Mouse (Mus musculus) macrophage (primary cell): ENCODE measurements around the gene Smco2. TPM values are rescaled to one million over a fixed set of nuclear protein-coding genes. Genes with fewer than 3 reads are reported as not detected.
"Not testable (repeated sequence)": the region's sequence is repeated elsewhere in the genome, so short reads cannot be mapped to it uniquely, and the experiment has no call there.

Experiments
- H3K27ac ChIP-seq: fragments of 350-480 bp; formaldehyde crosslinking; 2 replicates; pipeline ENCODE4 v1.9.0; 2021
- H3K36me3 ChIP-seq: fragments of 350-480 bp; formaldehyde crosslinking; 2 replicates; pipeline ENCODE4 v1.9.0; 2021; ENCODE audit errors: inconsistent target
- H3K4me3 ChIP-seq: fragments of 350-480 bp; formaldehyde crosslinking; 2 replicates; pipeline ENCODE4 v1.9.0; 2021; ENCODE audit errors: inconsistent target
- H3K79me2 ChIP-seq: fragments of 350-480 bp; formaldehyde crosslinking; 2 replicates; pipeline ENCODE4 v1.9.0; 2021; ENCODE audit errors: inconsistent target
- WGBS: methylation state at CpG from one replicate; pipeline ENCODE4 v1.1.7; 2026; ENCODE audit warnings: inconsistent platforms; ENCODE audit not compliant: missing documents; 5-methylcytosine and 5-hydroxymethylcytosine counted together
- polyA plus RNA-seq: library from polyadenylated mRNA; stranded (reverse); fragments of 250-400 nt; gene quantifications from 3 replicates; pipeline ENCODE4 v1.2.4, GENCODE M21; 2018; ENCODE audit warnings: inconsistent platforms

The Smco2 gene
- polyA plus RNA-seq, 1 experiment from 2014 or later, result not detected

- Histone ChIP-seq H3K27ac (no peak overlapping the region), H3K4me3 (no peak overlapping the region), H3K36me3 (no peaks in the 10 kb centered on the region), H3K79me2 (no peaks in the 10 kb centered on the region)
- WGBS, result 98% methylated on average over 5 of the region's 5 CpGs
Measured at GRCm38 (mm10) chr6:146845347-146845746, 4.6 kb upstream of the Smco2 start.

- no peaks in the 10 kb centered on the region for H3K79me2 ChIP-seq
- no peaks in the 10 kb centered on the region for H3K36me3 ChIP-seq
- 86% methylated on average over 15 of the region's 15 CpGs for WGBS
- H3K27ac ChIP-seq, result no peak overlapping the region
- no peak overlapping the region for H3K4me3 ChIP-seq
Measured at GRCm38 (mm10) chr6:146845961-146846750, 3.7 kb upstream of the Smco2 start.

- H3K27ac ChIP-seq, result no peak overlapping the region
- H3K4me3 ChIP-seq, result no peak overlapping the region
- no peaks in the 10 kb centered on the region for H3K36me3 ChIP-seq
- no peaks in the 10 kb centered on the region for H3K79me2 ChIP-seq
- WGBS, result 82% methylated on average over 3 of the region's 3 CpGs
Measured at GRCm38 (mm10) chr6:146847402-146847801, 2.5 kb upstream of the Smco2 start.

GRCm38 (mm10) chr6:146848281-146848680 lies 1.6 kb upstream of the Smco2 start:
- Histone ChIP-seq H3K36me3 (no peaks in the 10 kb centered on the region), H3K4me3 (no peak overlapping the region), H3K79me2 (no peaks in the 10 kb centered on the region), H3K27ac (no peak overlapping the region)
- 97% methylated on average over 3 of the region's 3 CpGs for WGBS

- 94% methylated on average over 3 of the region's 3 CpGs for WGBS
- Histone ChIP-seq H3K4me3 (no peak overlapping the region), H3K27ac (no peak overlapping the region), H3K36me3 (no peaks in the 10 kb centered on the region), H3K79me2 (no peaks in the 10 kb centered on the region)
Measured at GRCm38 (mm10) chr6:146851916-146852315, 2.0 kb downstream of the Smco2 start.

GRCm38 (mm10) chr6:146852739-146853138 lies 2.8 kb downstream of the Smco2 start:
- WGBS, result 84% methylated on average over 4 of the region's 4 CpGs
- H3K79me2 ChIP-seq, result no peaks in the 10 kb centered on the region

GRCm38 (mm10) chr6:146855185-146855584 lies 5.3 kb downstream of the Smco2 start:
- H3K4me3 ChIP-seq, result no peak overlapping the region
- 91% methylated on average over 9 of the region's 9 CpGs for WGBS
- H3K79me2 ChIP-seq, result no peaks in the 10 kb centered on the region
- H3K27ac ChIP-seq, result no peak overlapping the region
- no peaks in the 10 kb centered on the region for H3K36me3 ChIP-seq

More at GRCm38 (mm10) chr6:146852739-146853138, 2.8 kb downstream of the Smco2 start:
- Histone ChIP-seq H3K4me3 (no peak overlapping the region), H3K36me3 (no peaks in the 10 kb centered on the region), H3K27ac (no peak overlapping the region)

- no peaks in the 10 kb centered on the region for H3K79me2 ChIP-seq
- no peak overlapping the region for H3K27ac ChIP-seq
- H3K36me3 ChIP-seq, result no peaks in the 10 kb centered on the region
- 97% methylated on average over 2 of the region's 2 CpGs for WGBS
- no peak overlapping the region for H3K4me3 ChIP-seq
Measured at GRCm38 (mm10) chr6:146857386-146857785, 7.5 kb downstream of the Smco2 start.

GRCm38 (mm10) chr6:146863154-146863553 lies 13.2 kb downstream of the Smco2 start:
- H3K4me3 ChIP-seq, result no peak overlapping the region
- no peaks in the 10 kb centered on the region for H3K79me2 ChIP-seq
- no peak overlapping the region for H3K27ac ChIP-seq
- WGBS, result 38% methylated on average over 2 of the region's 2 CpGs
- H3K36me3 ChIP-seq, result no peaks in the 10 kb centered on the region

GRCm38 (mm10) chr6:146864370-146864769 lies 14.5 kb downstream of the Smco2 start:
- not testable (repeated sequence) for H3K79me2 ChIP-seq, H3K36me3 ChIP-seq, H3K4me3 ChIP-seq, H3K27ac ChIP-seq
- WGBS, result 90% methylated on average over 2 of the region's 5 CpGs

GRCm38 (mm10) chr6:146865701-146866100 lies 15.8 kb downstream of the Smco2 start:
- no peaks in the 10 kb centered on the region for H3K36me3 ChIP-seq
- H3K27ac ChIP-seq, result no peak overlapping the region
- H3K79me2 ChIP-seq, result no peaks in the 10 kb centered on the region
- H3K4me3 ChIP-seq, result no peak overlapping the region
- WGBS, result 81% methylated on average over 4 of the region's 4 CpGs

GRCm38 (mm10) chr6:146871975-146872374 lies 22.1 kb downstream of the Smco2 start:
- 58% methylated on average over 4 of the region's 4 CpGs for WGBS
- Histone ChIP-seq H3K36me3 (no peaks in the 10 kb centered on the region), H3K79me2 (no peaks in the 10 kb centered on the region), H3K27ac (no peak overlapping the region), H3K4me3 (no peak overlapping the region)

- no peak overlapping the region for H3K4me3 ChIP-seq
- H3K27ac ChIP-seq, result no peak overlapping the region
- WGBS, result 95% methylated on average over 6 of the region's 6 CpGs
- no peaks in the 10 kb centered on the region for H3K79me2 ChIP-seq
- no peaks in the 10 kb centered on the region for H3K36me3 ChIP-seq
Measured at GRCm38 (mm10) chr6:146874415-146874814, 24.5 kb downstream of the Smco2 start.

- H3K27ac ChIP-seq, result no peak overlapping the region
- 77% methylated on average over 2 of the region's 2 CpGs for WGBS
- H3K79me2 ChIP-seq, result no peaks in the 10 kb centered on the region
- H3K36me3 ChIP-seq, result no peaks in the 10 kb centered on the region
- no peak overlapping the region for H3K4me3 ChIP-seq
Measured at GRCm38 (mm10) chr6:146876820-146877219, 26.9 kb downstream of the Smco2 start.

GRCm38 (mm10) chr6:146877425-146878045 lies 27.6 kb downstream of the Smco2 start:
- WGBS, result 91% methylated on average over 12 of the region's 12 CpGs
- H3K4me3 ChIP-seq, result no peak overlapping the region
- H3K27ac ChIP-seq, result no peak overlapping the region
- H3K79me2 ChIP-seq, result no peaks in the 10 kb centered on the region
- no peaks in the 10 kb centered on the region for H3K36me3 ChIP-seq
